Mouse (Mus musculus): ENCODE data around the gene Fgd2. TPM values are rescaled to one million over a fixed set of nuclear protein-coding genes. Genes with fewer than 3 reads are reported as not detected.
A peak's percentile ranks its signal among the peaks of the same experiment; 100 is the strongest.

Gene Fgd2
- polyA plus RNA-seq, 1 experiment from 2014 or later = 6.3 TPM

- WGBS = 30% methylated on average over 17 of the region's 17 CpGs
Observed at GRCm38 (mm10) chr17:29355841-29356478, 4.8 kb upstream of the Fgd2 start.

DNA sequence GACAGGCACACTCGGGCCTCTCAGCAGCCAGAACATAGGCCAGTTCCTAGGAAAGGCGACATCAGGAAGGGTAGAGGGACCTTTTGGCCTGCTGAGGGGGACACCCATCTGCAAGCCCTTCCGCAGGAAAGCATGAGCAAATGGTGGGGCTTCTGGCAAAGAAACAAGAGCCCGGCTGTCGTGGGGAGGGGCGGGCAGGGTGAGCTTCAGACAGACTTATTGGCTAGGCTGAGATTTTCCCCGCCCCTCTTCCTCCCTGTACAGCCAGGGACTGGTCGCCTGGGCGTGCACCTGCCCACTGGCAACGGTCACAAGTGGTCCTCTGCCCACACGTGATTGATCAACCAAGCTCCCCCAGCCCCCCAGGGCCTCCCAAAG lies 4.2 kb upstream of the Fgd2 start:
- H3K9me3 ChIP-seq = no peaks in the 10 kb centered on the region
- 2% methylated on average over 11 of the region's 11 CpGs for WGBS
- peak overlapping the region; percentile 98 for H3K27ac ChIP-seq
- peak overlapping the region; percentile 55 for H3K4me3 ChIP-seq
- no peaks in the 10 kb centered on the region for H3K36me3 ChIP-seq (replicated peaks)
- H3K4me1 ChIP-seq = peaks cover 51% of the 10 kb centered on the region
- no peaks in the 10 kb centered on the region for H3K27me3 ChIP-seq (ENCODE audit: poor library complexity, severe bottlenecking)
- peak; percentile 86 for DNase-seq (ENCODE audit: extremely low spot score, low spot score)

More at GRCm38 (mm10) chr17:29355841-29356478, 4.8 kb upstream of the Fgd2 start:
- peaks cover 46% of the 10 kb centered on the region for H3K4me1 ChIP-seq
- H3K27me3 ChIP-seq (ENCODE audit: poor library complexity, severe bottlenecking) = no peaks in the 10 kb centered on the region
- peak; percentile 52 for DNase-seq (ENCODE audit: extremely low spot score, low spot score)
- peak overlapping the region; percentile 55 for H3K4me3 ChIP-seq
- H3K36me3 ChIP-seq (replicated peaks) = no peaks in the 10 kb centered on the region
- H3K9me3 ChIP-seq = no peaks in the 10 kb centered on the region
- peak overlapping the region; percentile 98 for H3K27ac ChIP-seq

- Histone ChIP-seq H3K27me3 (ENCODE audit: poor library complexity, severe bottlenecking) (no peaks in the 10 kb centered on the region), H3K27ac (peak overlapping the region; percentile 98), H3K9me3 (no peaks in the 10 kb centered on the region), H3K4me3 (peak overlapping the region; percentile 55), H3K4me1 (peaks cover 55% of the 10 kb centered on the region), H3K36me3 (replicated peaks) (no peaks in the 10 kb centered on the region)
- WGBS = 5% methylated on average over 9 of the region's 9 CpGs
- no peak for DNase-seq (ENCODE audit: extremely low spot score, low spot score)
Observed at GRCm38 (mm10) chr17:29356882-29357281, 3.8 kb upstream of the Fgd2 start.

DNA sequence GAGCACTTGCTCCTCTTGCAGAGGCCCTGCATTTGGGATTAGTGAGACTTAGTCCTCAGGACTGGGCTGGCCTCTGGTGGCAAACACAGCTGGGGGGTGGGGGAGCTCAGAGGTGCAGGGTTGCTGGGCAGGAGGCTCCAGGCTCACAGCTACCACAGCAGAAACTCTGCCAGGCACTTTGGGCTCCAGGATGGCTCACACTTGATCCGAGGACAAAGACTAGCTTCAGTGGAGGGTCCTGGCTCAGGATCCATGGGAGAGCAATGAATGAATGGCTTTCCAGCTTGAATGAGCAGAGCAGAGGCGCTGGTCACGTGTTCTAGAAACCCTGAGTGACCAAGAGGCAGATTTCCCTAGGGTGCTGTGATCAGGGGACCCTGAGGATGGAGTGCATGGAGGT lies 1.8 kb upstream of the Fgd2 start:
- no peak for DNase-seq (ENCODE audit: extremely low spot score, low spot score)
- Histone ChIP-seq H3K27me3 (ENCODE audit: poor library complexity, severe bottlenecking) (no peaks in the 10 kb centered on the region), H3K9me3 (no peaks in the 10 kb centered on the region), H3K4me3 (no peak overlapping the region), H3K36me3 (replicated peaks) (no peaks in the 10 kb centered on the region), H3K27ac (peak overlapping the region; percentile 69), H3K4me1 (peaks cover 57% of the 10 kb centered on the region)
- 49% methylated on average over 3 of the region's 3 CpGs for WGBS

DNA sequence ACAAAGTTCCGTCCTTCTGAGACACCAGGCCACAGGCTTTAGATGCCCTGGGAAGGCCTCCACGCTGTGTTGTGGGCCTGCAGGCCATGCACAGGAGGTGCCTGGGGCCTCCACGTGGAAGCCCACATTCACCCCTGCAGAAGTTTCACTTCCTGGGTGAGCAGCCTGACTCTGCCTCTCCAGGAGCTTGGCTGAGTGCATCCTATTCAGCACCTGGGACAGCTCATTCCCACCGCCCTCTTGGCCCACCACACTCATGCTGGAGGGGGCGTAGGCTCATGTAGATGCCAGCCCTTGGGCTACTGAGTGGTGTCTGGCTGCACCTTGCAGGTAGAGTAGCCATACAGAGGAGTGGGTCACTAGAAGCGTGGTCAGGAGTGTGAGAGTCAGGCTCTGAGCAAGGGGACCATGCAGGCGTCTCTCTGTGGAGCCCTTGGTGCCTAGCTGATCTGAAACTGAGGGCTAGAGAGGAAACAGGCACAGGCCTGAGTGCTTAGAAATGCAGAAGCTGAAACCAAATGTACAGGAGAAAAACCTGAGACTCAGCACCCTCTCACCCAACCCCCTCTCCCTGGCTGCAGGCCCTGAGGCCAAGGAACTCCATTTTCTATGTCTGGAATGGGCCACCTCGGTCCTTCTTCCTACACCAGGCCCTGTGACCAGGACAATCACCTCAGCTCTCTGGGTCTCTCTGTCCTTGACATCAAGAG lies 1.4 kb downstream of the Fgd2 start:
- H3K27me3 ChIP-seq (ENCODE audit: poor library complexity, severe bottlenecking) = 0 out of 2 replicates have a peak, but pooled peaks cover 2% of the 10 kb centered on the region
- H3K36me3 ChIP-seq (replicated peaks) = no peaks in the 10 kb centered on the region
- peaks cover 30% of the 10 kb centered on the region for H3K4me1 ChIP-seq
- peak overlapping the region; percentile 72; the same call in 1 of the 2 replicates for H3K27ac ChIP-seq
- DNase-seq (ENCODE audit: extremely low spot score, low spot score) = no peak
- H3K9me3 ChIP-seq = no peaks in the 10 kb centered on the region
- no peak overlapping the region for H3K4me3 ChIP-seq
- WGBS = 64% methylated on average over 8 of the region's 8 CpGs

DNA sequence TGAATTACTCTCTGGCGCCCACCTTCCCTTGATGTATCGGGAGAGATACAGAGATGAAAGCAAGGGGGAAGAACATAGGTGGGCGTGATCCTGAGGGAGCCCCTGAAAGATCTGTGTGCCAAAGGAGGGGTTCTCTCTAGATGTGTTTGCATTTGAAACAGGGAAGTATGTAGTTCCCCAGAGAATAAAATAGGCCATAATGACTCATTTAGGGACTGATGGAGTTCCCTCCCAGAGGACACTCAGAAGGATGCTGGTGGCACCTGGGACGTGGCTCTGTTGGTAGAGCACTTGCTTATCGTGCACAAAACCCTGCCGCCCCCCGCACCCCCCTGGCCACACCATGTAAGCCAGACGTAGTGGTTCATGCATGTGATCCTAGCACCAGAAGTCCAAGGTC lies 2.4 kb downstream of the Fgd2 start:
- H3K9me3 ChIP-seq = no peaks in the 10 kb centered on the region

DNA sequence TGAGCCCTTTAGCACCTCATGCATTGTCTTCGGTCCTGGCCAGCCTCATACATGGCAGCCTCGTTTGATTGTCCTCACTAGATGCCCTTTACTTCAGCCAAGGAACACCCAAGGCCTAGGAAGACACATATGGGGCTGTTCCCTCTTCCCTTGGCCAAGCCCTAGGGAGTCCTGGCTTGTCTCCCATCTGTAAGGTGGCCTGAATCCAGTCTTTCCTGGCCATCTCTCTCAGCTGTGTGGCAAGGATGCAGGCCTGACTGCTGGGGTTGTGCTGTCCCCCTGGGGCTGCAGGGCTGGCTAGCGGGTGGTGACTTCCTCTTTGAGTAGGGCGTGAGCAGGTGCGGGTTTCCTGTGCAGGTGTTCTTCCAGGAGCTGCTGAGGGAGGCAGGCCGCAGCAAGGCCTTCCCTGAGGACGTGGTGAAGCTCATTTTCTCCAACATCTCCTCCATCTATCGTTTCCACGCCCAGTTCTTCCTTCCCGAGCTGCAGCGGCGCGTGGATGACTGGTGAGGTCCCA lies 4.4 kb downstream of the Fgd2 start:
- Histone ChIP-seq H3K36me3 (replicated peaks) (no peaks in the 10 kb centered on the region), H3K4me1 (peaks cover 34% of the 10 kb centered on the region), H3K9me3 (no peaks in the 10 kb centered on the region), H3K27ac (no peak overlapping the region), H3K27me3 (ENCODE audit: poor library complexity, severe bottlenecking) (peaks cover 25% of the 10 kb centered on the region), H3K4me3 (no peak overlapping the region)
- 90% methylated on average over 13 of the region's 13 CpGs for WGBS
- DNase-seq (ENCODE audit: extremely low spot score, low spot score) = no peak

More for the DNA sequence above, 2.4 kb downstream of the Fgd2 start:
- Histone ChIP-seq H3K27ac (no peak overlapping the region), H3K4me3 (no peak overlapping the region), H3K27me3 (ENCODE audit: poor library complexity, severe bottlenecking) (peaks cover 12% of the 10 kb centered on the region), H3K36me3 (replicated peaks) (no peaks in the 10 kb centered on the region), H3K4me1 (peaks cover 28% of the 10 kb centered on the region)
- 89% methylated on average over 8 of the region's 8 CpGs for WGBS
- no peak for DNase-seq (ENCODE audit: extremely low spot score, low spot score)

DNA sequence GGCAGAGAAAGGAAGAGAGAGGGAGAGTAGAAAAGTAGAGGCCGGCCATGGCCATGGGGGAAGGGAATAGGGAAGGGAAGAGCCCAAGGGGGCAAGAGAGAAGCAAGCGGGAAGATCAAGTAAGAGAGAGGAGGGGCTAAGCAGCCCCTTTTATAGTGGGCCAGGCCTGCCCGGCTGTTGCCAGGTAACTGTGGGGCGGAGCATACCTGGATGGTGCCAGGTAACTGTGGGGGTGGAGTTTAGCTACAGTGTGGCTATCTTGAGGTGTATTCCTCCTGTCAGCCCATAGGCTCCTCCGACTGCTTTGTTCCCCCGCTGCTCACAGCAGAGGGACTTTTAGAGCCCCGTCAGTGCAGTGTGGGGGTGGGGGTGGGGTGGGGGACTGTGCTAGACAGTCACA lies 8.0 kb downstream of the Fgd2 start:
- H3K27ac ChIP-seq = peak overlapping the region; percentile 48
- WGBS = 20% methylated on average over 7 of the region's 7 CpGs
- H3K9me3 ChIP-seq = no peaks in the 10 kb centered on the region
- H3K4me3 ChIP-seq = no peak overlapping the region
- no peaks in the 10 kb centered on the region for H3K36me3 ChIP-seq (replicated peaks)
- no peak for DNase-seq (ENCODE audit: extremely low spot score, low spot score)
- peaks cover 22% of the 10 kb centered on the region for H3K4me1 ChIP-seq
- peaks cover 25% of the 10 kb centered on the region for H3K27me3 ChIP-seq (ENCODE audit: poor library complexity, severe bottlenecking)

DNA sequence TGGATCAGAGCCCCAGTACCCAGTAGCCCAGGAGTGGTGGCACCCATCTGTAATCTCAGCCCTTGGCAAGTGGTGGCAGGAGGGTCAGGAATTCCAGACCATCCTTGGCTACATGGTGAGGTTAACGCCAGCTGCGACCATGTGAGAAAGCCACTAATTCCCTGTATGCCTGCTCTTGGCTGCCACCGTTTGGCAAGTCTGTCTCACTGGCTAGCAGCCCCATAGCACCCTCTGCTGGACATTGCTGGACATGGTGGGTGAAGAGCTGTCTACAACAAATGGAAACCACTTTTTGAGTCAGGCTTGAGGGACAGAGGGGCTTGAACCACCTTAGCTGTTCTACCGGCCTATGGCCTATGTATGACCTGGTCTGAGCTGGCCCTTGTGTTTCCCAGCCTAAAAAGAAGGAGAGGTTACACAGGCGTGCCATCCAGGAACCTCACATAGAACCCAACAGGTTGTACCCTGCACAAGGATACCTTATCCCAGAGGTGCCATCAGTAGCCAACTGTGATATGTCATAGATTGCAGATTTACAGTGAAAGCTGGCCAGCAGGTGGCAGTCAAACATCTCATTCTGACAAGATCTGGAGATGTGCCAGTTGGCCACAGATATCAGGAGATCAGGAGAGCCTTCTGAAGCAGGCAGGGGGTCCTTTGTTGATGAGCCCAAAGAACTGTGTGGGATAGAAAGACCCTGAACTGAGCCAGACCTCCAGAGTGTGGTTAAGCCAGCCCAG lies 10.4 kb downstream of the Fgd2 start:
- Histone ChIP-seq H3K4me3 (no peak overlapping the region), H3K27me3 (ENCODE audit: poor library complexity, severe bottlenecking) (peaks cover 25% of the 10 kb centered on the region), H3K9me3 (no peaks in the 10 kb centered on the region), H3K27ac (peak overlapping the region; percentile 45), H3K36me3 (replicated peaks) (no peaks in the 10 kb centered on the region), H3K4me1 (peaks cover 22% of the 10 kb centered on the region)
- DNase-seq (ENCODE audit: extremely low spot score, low spot score) = peak; percentile 93
- WGBS = 6% methylated on average over 5 of the region's 5 CpGs

GRCm38 (mm10) chr17:29375871-29376270 lies 15.2 kb downstream of the Fgd2 start:
- no peak for DNase-seq (ENCODE audit: extremely low spot score, low spot score)
- H3K36me3 ChIP-seq (replicated peaks) = no peaks in the 10 kb centered on the region
- H3K27me3 ChIP-seq (ENCODE audit: poor library complexity, severe bottlenecking) = no peaks in the 10 kb centered on the region
- peaks cover 1% of the 10 kb centered on the region for H3K4me1 ChIP-seq
- H3K27ac ChIP-seq = no peak overlapping the region
- WGBS = 85% methylated on average over 10 of the region's 10 CpGs
- H3K4me3 ChIP-seq = no peak overlapping the region
- H3K9me3 ChIP-seq = no peaks in the 10 kb centered on the region

- no peak for DNase-seq (ENCODE audit: extremely low spot score, low spot score)
- WGBS = 73% methylated on average over 8 of the region's 8 CpGs
- Histone ChIP-seq H3K4me3 (no peak overlapping the region), H3K27me3 (ENCODE audit: poor library complexity, severe bottlenecking) (no peaks in the 10 kb centered on the region), H3K27ac (no peak overlapping the region), H3K9me3 (no peaks in the 10 kb centered on the region), H3K4me1 (0 out of 2 replicates have a peak, but pooled peaks cover 4% of the 10 kb centered on the region), H3K36me3 (replicated peaks) (no peaks in the 10 kb centered on the region)
Observed at GRCm38 (mm10) chr17:29378056-29378455, 17.3 kb downstream of the Fgd2 start.

DNA sequence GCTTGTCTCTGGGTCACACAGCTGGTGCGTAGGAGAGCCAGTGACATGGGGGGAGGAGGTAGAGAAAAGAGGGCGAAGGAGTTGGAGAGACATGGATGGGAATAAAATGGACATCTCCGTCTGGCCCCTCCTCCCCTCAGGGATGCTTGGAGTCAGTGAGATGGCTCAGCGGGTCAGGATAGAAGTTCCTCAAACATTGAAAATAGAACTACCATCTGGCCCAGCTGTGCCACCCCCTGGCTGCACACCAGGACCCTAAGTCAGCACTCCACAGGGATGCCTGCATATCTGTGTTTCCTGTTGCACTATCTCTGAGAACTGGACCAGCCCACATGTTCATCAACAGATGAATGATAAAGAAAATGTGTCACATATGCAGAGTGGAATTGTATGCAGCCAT lies 19.5 kb downstream of the Fgd2 start:
- 80% methylated on average over 4 of the region's 4 CpGs for WGBS
- H3K9me3 ChIP-seq = no peaks in the 10 kb centered on the region

More for the DNA sequence above, 19.5 kb downstream of the Fgd2 start:
- Histone ChIP-seq H3K36me3 (replicated peaks) (no peaks in the 10 kb centered on the region), H3K4me3 (no peak overlapping the region), H3K4me1 (peaks cover 8% of the 10 kb centered on the region), H3K27ac (no peak overlapping the region), H3K27me3 (ENCODE audit: poor library complexity, severe bottlenecking) (no peaks in the 10 kb centered on the region)
- DNase-seq (ENCODE audit: extremely low spot score, low spot score) = no peak
